In the genomic region with DNA sequence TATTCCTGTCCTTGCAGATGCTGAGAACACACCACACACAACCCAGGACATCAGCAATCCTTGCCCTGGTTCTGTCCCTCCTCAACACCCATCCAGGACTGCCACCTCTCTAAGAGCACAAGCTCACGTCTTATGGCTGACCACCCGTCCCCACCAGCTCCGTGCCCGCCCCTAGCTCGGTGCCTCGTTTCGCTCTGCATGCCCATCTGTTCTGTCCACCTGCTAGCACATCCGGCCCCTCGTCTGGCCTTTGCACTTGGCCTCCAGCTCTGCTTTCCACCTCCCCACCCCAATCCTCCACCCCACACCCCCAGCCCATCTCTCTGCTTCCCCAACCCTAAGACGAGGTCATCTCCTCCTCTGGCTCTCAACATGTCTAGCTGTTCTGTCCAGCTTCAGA, we compare ENCODE assay signal across 10 mouse cellular contexts. TPM values are rescaled to one million over a fixed set of nuclear protein-coding genes. Genes with fewer than 3 reads are reported as not detected.
DNase-seq lines count a peak whose midpoint lies in the region; ATAC-seq and TF ChIP-seq lines count a peak whose summit lies in the region.
"Had no signal": no experiment of that assay in that cellular context is flagged by ENCODE, and none has a peak within 500 bp of the region (broad histone marks: within the 10 kb centered on the region; RNA-seq: fewer than 3 reads in every experiment).

No protein-coding gene starts in this region.

- DNase-seq in layer of hippocampus, adult 2 months (ENCODE audit: low spot score in 2 of 2) = no peak
- no peak for DNase-seq in layer of hippocampus, postnatal 14 days (ENCODE audit: low spot score in 2 of 2)
- DNase-seq in cerebellum, postnatal 10 days = peak; percentile 76 to 86
- DNase-seq in gastrocnemius, postnatal 14 days = no peak
- DNase-seq: heart, postnatal 4 days had no signal

- H3K27ac ChIP-seq in layer of hippocampus, adult 2 months = peak overlapping the region; percentile 33; the same call in 1 of the 2 replicates
- H3K27ac ChIP-seq in hindbrain, embryonic 13.5 days = peak overlapping the region; percentile 100; the same call in 1 of the 2 replicates
- peak overlapping the region; percentile 100 for H3K27ac ChIP-seq in liver, embryonic 15.5 days (replicated peaks)

- H3K36me3 ChIP-seq in hindbrain, embryonic 13.5 days = no peaks in the 10 kb centered on the region
- no peaks in the 10 kb centered on the region for H3K36me3 ChIP-seq in liver, embryonic 15.5 days (replicated peaks)
- H3K36me3 ChIP-seq: embryonic facial prominence, embryonic 13.5 days had no signal

- TF ChIP-seq CTCF in layer of hippocampus, adult 2 months (conservative IDR thresholded peaks at IDR 0.05) = no peak

- H3K4me1 ChIP-seq in hindbrain, embryonic 13.5 days (replicated peaks) = peaks cover 52% of the 10 kb centered on the region
- H3K4me1 ChIP-seq in liver, embryonic 15.5 days (replicated peaks) = peaks cover 83% of the 10 kb centered on the region

- no peaks in the 10 kb centered on the region for H3K9me3 ChIP-seq in hindbrain, embryonic 13.5 days
- no peaks in the 10 kb centered on the region for H3K9me3 ChIP-seq in liver, embryonic 15.5 days (replicated peaks)
- H3K9me3 ChIP-seq: embryonic facial prominence, embryonic 13.5 days had no signal

- WGBS in hindbrain, embryonic 13.5 days = 67% methylated on average over 10 of the region's 10 CpGs
- 79% methylated on average over 10 of the region's 10 CpGs for WGBS in liver, embryonic 15.5 days (ENCODE audit: insufficient replicate concordance)

- no peaks in the 10 kb centered on the region for H3K27me3 ChIP-seq in hindbrain, embryonic 13.5 days
- H3K27me3 ChIP-seq in liver, embryonic 15.5 days = no peaks in the 10 kb centered on the region
- H3K27me3 ChIP-seq: embryonic facial prominence, embryonic 13.5 days had no signal

- no peak overlapping the region for H3K4me2 ChIP-seq in hindbrain, embryonic 13.5 days
- no peak overlapping the region for H3K4me2 ChIP-seq in liver, embryonic 15.5 days
- H3K4me2 ChIP-seq: embryonic facial prominence, embryonic 13.5 days had no signal

- no peak overlapping the region for H3K4me3 ChIP-seq in layer of hippocampus, adult 2 months
- H3K4me3 ChIP-seq in hindbrain, embryonic 13.5 days = no peak overlapping the region
- no peak overlapping the region for H3K4me3 ChIP-seq in liver, embryonic 15.5 days (replicated peaks)
- H3K4me3 ChIP-seq: embryonic facial prominence, embryonic 13.5 days had no signal

- 0 out of 2 replicates have a peak overlapping the region, but pooled peaks have one; percentile 58 for H3K9ac ChIP-seq in hindbrain, embryonic 13.5 days
- no peak overlapping the region for H3K9ac ChIP-seq in liver, embryonic 15.5 days
- H3K9ac ChIP-seq: embryonic facial prominence, embryonic 13.5 days had no signal

- intact Hi-C loops in gastrocnemius, postnatal 14 days (cut with DNase I; ENCODE audit: low total_unique reads) = loop anchor here (5.0 kb wide), 1 partner anchor 38 kb away; no protein-coding TSS in a partner anchor

- ATAC-seq in hindbrain, embryonic 13.5 days (ENCODE audit: low FRiP score) = no peak
- ATAC-seq in liver, embryonic 15.5 days (ENCODE audit: insufficient read depth) = no peak
- ATAC-seq in activated CD4-positive, CD25-positive, alpha-beta regulatory T cell, adult 4 months = no peak
- ATAC-seq: lung, postnatal 0 days had no signal

RNA-seq across cellular contexts. Expression of gene Zmynd8, which starts 8.9 kb away (rescaled TPM):
- total RNA-seq in layer of hippocampus, adult 2 months (2021) = 100 to 1,000 TPM; 173 to 186 TPM
- total RNA-seq in layer of hippocampus, postnatal 14 days (2021) = 100 to 1,000 TPM; 138 to 143 TPM
- 82.2 and 86.6 TPM in 2 replicates for polyA plus RNA-seq in hindbrain, embryonic 13.5 days (2015; fragmentation: Nextera tagmentation; extraction: Ambion mirVana)
- 19.1 and 24.6 TPM in 2 replicates for polyA plus RNA-seq in liver, embryonic 15.5 days (2015; fragmentation: Nextera tagmentation; extraction: Ambion mirVana)
- polyA plus RNA-seq in activated CD4-positive, CD25-positive, alpha-beta regulatory T cell, adult 4 months (2017; shearing (Covaris generic)) = 10 to 100 TPM; 41.1 to 48.5 TPM
- 10 to 100 TPM; 20.7 to 22.0 TPM for total RNA-seq in gastrocnemius, postnatal 14 days (2021)

Comparison
In these comparisons a context has a peak if more than half of its experiments do, and no peak if none do; other contexts are left out.
1. DNase-seq: peak in cerebellum, postnatal 10 days (2 of 2); none in layer of hippocampus, adult 2 months (0 of 2), layer of hippocampus, postnatal 14 days (0 of 2) and gastrocnemius, postnatal 14 days (single experiment).
2. H3K27ac ChIP-seq: peak in every context shown above with its lines; median percentile 100 in hindbrain, embryonic 13.5 days; 100 in liver, embryonic 15.5 days; 33 in layer of hippocampus, adult 2 months.
3. RNA of gene Zmynd8, which starts 8.9 kb away (total RNA-seq): 173 to 186 TPM in layer of hippocampus, adult 2 months and 138 to 143 TPM in layer of hippocampus, postnatal 14 days; 20.7 to 22.0 TPM in gastrocnemius, postnatal 14 days; every median in the first group is over 4 times any median in the second.